Mouse (Mus musculus): ENCODE results near the gene Snrnp48.

The Snrnp48 gene

DNA sequence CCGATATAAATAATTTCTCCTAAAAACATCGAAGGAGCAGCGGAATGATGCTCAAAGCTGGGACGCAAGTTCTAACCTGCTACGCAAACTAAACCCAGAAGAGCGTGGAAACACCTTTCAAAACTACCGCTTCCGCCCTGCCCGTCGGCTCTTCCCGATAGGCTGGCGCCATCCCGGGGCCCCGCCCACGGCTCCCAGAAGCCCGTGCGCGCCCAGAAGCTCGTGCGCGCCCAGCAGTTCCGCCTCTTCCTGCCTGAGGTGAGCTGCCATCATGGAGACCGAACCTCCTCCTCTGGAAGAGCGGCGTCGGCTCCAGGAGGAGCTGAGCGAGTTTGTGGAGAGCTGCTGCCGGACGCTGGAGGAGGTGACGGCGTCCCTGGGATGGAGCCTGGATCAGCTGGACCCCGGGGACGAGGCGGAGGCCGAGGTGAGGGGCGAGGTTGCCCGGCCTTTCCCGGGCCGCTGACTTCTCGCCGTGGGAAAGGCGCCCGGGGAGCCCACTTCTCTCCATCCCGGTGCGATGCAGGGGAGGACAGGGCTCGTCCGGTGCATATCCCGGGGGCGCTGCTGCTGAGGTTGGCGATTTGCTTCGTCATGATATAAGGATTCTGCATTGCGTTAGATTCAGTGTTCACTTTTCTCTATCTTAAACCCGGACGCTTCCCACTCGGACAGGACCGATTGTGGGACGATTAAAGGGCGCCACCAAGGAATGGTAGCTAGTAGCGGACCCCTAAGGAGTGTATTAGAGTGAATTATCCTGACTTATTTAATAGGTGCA lies at the start of gene Snrnp48:
Snrnp48 (plus strand) TSS at position 237 of the 781 bp plus-strand sequence.
- peak; percentile 80 for DNase-seq (ENCODE audit: low spot score)

DNA sequence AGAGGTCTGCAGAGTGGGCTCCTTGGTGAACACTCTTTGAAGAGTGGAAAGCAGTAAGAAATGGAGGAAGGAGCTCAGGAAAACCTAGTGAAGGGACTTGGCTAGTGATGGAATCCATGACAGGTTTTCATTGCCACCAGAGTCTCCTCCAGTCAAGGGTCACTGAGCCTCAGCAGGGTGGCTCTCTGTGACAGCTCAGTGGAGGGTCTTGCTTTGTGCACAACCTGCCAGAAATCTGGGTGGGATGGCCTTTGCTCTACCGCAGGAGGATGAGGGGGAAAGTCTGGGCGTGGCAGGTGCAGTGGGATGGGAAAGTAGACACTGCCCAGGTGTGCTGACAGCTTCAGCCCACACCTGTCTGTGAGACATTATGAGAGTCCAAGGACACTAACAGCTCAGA lies 49.2 kb upstream of the Snrnp48 start:
- no peak for DNase-seq (ENCODE audit: low spot score)

DNA sequence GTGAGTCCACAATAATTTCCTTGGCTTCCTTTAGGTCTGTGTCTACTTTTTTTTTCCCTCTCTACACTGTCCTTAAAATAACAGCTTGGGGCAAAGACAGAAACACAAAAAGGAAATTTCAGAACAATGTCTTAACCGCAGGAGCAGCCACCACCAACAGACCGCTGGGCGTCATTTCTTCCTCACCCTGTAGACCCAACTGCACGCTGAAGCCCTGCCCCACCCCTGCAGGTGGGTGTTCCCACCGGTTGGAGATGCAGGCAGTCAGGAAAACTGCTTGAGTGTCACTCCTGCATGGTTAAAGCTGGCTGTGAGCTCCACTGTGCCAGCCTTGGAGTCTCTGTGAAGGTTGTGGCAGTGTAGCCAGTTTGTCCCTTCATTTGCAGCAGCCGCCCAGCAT lies 47.1 kb upstream of the Snrnp48 start:
- DNase-seq (ENCODE audit: low spot score) = no peak

DNA sequence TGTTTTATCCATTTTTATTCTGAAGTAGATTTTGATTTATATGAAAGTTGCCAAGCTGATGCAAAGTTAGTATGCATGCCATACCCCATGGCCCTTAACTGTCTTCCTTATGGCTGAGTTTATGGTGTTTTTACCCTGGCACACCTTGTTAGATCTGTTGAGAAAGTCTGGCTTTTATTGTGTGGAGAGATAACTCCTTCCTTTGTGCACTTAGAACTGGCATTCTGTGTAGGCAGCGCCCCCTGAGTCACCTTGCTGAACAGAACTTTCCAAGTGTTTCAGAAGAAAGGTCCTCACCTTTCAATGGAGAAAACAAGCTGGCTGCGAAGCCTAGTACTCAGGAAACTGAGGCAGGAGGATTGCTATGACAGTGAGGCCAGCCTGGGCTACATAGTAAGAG lies 42.7 kb upstream of the Snrnp48 start:
- no peak for DNase-seq (ENCODE audit: low spot score)

DNA sequence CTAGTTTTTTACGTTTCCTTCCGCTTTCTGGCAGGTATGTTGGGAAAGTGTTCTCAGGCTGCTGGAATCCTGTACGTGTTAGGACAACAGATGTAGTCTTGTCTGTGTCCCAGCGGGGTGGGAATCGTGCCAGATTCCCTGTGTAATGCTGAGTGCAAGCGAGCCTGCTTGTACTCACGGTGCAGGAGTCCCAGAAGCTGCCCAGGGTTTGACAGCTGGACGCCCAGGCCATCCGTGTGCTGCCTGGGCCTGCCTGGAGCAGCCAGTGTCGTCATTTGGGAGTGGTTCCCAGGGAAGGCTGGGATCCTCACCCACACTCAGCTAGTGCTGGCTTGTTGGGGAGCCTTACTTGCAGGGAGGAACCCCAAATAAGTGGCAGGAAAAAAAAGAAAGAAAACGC lies 42.1 kb upstream of the Snrnp48 start:
- DNase-seq (ENCODE audit: low spot score) = no peak

DNA sequence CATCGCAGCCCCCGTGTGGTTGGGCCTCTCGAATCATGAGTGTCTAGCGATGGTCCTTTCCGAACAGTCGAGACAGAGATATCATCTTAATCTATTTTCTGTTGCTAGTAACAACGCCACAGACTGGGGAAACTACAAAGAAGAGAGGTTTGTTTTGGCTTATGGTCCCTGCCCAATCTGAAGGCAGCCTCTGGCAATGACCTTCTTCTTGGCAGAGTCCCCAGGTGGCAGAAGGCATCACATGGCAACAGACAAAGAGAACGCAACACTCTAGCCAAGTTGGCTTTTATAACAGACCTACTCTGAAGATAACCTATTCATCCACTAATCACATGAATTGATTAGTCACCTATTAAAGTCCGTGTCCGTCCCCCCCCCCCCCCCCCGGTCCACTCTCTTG lies 39.8 kb upstream of the Snrnp48 start:
- DNase-seq (ENCODE audit: low spot score) = no peak

DNA sequence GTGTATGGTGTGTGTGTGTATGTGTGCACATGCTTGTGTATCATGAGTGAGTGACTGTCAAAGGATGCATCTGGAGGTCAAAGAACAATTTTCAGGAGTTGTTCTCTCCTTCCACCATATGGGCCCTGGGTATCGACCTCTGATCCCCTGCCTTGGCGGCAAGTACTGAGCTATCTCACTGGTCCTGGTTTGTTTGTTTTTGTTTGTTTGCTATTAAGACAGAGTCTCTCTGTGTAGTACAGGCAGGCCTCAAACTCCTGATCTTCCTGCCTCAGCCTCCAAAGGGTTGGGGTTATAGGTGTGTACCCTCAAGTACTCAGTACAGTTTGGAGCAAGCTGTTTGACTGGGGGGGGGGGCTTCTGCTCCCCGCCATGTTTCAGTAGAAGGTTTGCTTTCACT lies 37.7 kb upstream of the Snrnp48 start:
- DNase-seq (ENCODE audit: low spot score) = no peak

DNA sequence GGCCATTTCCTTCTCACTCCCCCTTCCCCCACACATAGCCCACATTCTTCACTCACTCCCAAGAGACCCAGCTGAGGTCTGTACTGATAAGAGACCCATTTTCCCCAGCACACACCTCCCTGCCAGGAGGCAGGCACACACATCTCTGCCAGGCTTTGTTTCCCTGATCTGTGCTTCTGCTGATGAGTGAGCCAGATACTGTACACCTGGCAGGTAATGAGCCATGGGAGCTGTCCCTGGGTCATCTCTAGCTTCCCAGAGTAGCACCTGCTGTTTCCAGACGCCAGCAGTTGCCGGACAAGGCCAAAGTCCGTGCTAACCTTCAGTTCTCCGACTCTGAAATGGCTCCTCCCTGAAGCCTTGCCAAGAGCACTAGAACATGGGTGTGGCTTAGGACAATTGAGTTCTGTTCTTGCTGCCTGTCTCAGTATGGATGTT lies 34.0 kb upstream of the Snrnp48 start:
- no peak for DNase-seq (ENCODE audit: low spot score)

DNA sequence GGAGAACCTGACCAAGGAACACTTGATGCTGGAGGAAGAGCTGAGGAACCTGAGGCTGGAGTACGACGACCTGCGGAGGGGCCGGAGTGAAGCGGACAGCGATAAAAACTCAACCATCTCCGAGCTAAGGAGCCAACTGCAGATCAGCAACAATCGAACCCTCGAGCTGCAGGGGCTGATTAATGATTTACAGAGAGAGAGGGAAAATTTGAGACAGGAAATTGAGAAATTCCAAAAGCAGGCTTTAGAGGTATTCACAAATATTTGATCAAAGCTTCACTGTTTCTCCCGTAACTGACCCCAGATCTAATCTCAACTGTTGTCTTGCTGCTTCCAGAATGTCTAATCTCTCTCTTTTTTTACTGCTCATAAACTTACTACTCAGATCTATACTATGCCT lies 11.3 kb upstream of the Snrnp48 start:
- DNase-seq (ENCODE audit: low spot score) = no peak

DNA sequence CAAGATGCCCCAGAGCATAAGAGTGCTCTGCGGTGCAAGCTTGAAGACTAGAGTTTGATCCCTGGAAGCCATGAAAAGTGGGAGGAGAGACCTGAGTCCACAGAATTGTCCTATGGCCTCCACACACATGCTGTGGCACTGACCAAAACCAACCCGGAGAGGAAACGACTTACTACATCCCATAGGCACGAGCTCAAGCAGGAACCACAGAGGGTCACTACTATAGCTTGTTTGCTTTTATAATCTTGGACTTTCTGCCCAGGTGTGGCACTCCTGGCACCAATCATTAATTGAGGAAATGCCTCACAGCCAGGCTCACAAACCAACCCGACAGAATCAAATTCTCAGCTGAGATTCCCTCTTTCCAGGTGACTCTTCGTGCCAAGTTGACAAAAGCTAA lies 3.3 kb upstream of the Snrnp48 start:
- DNase-seq (ENCODE audit: low spot score) = no peak

DNA sequence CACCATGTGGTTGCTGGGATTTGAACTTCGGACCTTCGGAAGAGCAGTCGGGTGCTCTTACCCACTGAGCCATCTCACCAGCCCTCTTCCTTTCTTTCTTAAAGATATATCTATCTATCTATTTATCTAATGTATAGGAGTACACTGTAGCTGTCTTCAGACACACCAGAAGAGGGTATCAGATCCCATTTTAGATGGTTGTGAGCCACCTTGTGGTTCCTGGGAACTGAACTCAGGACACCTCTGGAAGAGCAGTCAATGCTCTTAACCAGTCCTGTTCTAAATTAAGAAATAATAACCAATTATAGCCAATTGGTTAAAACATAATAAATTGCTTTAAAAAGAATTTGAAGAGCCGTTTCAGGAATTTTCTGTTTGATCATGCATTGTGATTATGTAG lies 567 bp upstream of the Snrnp48 start:
- no peak for DNase-seq (ENCODE audit: low spot score)

DNA sequence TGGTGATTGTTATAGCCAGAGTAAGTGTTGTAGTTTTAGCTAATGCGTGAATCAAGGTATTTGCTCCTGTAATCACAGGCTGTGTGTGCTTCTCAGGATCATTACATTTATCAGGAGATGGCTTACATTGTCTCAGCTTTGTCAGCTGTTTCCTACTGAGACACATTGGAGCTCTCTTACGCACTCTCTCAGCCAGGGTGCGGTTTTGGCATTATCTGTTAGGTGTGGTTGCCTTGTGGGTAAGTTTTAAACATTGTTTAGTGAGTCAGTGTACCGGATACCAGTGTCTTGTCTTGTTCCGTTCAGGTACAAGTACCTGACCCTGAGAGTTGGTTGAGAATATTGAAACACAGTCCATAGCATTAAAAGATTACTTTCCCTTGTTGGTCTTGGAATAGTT lies 6.4 kb downstream of the Snrnp48 start:
- DNase-seq (ENCODE audit: low spot score) = no peak

DNA sequence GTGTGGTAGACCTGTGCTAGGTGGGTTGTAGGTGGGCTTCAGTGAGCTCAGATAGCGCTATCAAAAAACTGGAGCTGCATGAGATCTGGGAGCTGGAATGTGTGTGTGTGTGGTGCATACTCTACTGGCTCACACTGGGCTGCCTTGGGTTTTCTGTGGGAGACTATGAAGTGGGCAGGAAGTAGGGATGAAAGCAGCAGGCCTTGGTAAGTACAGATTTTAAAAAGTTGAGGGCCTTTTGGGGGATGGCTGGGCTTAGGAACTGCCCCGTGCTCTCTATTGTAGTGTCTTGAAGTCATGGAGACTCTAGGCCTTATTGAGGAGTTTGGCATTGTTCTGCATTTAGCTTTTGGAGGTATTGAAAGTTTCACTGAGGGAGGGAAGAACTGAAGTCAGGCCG lies 13.9 kb downstream of the Snrnp48 start:
- DNase-seq (ENCODE audit: low spot score) = no peak

DNA sequence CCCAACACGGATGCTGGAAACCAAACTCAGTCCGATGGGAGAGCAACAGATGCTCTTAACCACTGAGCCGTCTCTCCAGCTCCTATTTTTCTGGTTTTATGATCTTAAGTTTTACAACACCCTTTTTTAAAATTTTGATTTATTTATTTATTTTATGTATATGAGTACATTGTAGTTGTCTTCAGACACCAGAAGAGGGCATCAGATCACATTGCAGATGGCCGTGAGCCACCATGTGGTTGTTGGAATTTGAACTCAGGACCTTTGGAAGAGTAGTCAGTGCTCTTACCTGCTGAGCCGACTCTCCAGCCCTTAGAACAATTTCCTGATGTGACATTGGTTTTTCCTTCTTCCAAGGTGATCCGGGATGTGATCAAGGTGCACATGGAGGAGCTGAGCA lies 15.6 kb downstream of the Snrnp48 start:
- no peak for DNase-seq (ENCODE audit: low spot score)

DNA sequence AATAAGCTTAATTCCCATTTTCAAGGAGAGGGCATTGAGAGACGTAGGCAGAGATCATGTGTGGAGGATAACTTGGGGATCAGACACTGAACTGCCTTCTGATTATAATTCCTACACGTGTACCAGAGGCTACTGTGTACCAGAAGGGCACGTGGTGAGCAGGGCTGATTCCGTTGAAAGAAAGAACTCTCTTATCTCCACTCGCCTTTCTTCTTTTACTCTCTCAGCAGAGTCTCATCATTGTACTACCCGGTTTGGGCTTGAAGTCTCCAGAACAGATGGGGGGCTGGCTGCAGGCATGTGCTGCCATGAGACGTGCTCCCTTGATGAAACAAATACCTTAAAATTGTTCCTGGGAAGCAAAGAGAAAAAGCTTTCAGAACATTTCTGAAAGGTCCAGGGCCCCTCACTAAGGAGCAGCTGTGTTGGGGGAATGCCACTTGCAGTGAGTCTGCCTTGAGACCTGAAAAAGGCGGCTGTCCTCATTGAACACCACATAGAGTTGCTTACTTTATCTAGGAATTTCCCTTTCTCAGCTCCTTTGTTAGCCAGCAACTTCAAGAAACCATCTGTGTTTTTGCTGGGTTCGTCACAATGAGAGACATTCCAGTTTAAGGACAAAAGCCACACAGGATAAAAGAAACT lies 25.6 kb downstream of the Snrnp48 start:
- DNase-seq (ENCODE audit: low spot score) = no peak

DNA sequence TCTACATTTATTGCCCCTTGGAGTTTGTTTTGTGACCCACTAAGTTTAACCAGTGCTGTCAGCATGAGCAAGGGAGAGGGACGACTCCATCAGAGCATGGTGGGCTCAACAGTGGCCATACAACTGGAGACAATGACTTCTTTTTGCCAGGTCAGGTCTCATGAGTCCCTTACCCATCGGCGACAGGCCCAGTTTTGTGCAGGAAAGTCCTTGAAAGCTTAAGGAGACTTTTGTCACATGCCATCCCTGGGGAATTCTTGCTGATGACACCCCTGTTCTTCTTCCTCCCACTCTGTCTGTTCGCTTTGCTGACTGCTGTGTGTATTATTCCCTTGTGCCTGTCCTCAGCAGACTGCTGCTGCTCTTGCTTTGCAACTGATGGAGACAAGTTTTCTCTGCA lies 27.7 kb downstream of the Snrnp48 start:
- DNase-seq (ENCODE audit: low spot score) = no peak

DNA sequence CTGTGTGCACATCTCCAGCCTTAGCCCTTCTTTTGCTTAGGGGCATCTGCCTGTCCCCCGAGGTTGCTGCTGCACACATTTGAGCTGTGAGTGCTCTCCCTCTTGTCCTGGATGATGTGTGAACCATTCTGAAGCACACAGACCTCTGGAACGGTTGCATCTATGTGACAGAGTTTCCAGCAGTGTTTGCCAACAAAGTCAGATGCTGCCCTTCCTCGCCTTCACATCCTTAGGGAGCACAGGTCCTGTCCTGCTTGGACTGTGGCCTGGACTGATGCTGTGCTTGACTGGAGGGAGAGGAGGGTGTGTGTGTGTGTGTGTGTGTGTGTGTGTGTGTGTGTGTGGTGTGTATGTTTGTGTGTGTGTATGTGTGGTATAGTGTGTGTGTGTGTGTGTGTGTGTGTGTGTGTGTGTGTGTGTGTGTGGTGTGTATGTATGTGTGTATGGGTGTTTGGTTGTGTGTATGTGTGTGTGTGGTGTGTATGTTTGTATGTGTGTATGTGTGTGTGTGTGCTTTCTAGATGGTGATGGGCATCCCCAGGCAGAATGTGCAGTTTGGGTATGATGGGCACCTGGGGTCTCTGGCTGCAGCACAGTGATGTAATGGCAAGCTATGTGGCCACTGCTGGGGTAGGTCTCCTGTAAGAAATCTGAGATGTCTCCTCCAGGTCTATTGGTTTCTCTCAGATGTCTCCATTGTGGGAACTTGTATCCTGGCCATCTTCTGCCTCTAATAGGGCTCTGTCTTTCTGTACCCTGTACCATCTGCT lies 28.3 kb downstream of the Snrnp48 start:
- no peak for DNase-seq (ENCODE audit: low spot score)

DNA sequence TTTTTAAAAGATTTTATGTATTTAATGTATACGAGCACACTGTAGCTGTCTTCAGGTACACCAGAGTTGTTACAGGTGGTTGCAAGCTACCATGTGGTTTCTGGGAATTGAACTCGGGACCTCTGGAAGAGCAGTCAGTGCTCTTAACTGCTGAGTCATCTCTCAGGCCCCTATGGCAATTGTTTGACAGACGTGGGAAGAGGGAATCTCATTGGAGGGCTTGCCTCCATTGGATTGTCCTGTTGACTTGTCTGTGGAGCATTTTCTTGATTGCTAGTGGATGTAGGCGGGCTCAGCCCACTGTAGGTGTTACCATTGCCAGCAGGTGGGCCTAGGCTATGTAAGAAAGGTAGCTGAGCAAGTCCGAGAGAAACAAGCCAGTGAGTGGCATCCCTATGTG lies 29.9 kb downstream of the Snrnp48 start:
- DNase-seq (ENCODE audit: low spot score) = no peak

DNA sequence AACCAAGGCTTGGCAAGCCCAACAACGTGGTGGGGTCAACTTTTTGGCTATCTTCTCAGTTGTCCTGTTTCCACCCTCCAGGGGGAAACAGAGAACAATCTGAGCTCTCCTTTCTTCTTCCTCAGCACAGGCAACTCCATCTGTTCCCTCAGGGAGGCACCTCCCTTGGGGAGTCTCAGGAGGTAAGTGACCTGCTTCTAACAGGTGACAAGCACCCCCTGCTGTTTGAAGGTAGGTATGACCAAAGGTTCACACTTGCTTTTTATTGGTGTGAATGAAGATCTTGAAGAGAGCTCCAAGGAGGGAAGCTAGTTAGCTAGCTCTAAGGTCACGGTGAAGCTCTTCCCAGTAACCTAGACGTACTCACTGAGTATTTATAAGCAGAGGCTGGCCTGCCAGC lies 30.6 kb downstream of the Snrnp48 start:
- no peak for DNase-seq (ENCODE audit: low spot score)

DNA sequence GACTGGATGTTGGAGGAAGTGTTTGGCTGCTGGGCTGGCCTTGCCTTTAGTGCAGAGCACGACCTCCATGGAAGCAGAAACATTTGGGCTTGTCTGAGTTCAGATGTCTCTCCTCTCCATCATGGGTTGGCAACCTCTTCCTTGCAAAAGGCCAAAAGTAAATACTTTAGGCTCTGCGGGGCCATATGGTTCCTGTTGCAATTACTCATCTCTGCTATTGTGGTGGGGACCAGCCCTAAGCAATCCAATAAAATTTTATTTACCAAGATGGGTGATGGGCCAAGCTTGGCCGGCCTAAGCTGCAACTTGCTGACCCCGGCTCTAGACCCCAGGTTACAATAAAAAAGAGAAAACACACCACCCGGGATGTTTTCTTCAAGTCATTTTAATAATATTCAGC lies 43.4 kb downstream of the Snrnp48 start:
- DNase-seq (ENCODE audit: low spot score) = no peak

DNA sequence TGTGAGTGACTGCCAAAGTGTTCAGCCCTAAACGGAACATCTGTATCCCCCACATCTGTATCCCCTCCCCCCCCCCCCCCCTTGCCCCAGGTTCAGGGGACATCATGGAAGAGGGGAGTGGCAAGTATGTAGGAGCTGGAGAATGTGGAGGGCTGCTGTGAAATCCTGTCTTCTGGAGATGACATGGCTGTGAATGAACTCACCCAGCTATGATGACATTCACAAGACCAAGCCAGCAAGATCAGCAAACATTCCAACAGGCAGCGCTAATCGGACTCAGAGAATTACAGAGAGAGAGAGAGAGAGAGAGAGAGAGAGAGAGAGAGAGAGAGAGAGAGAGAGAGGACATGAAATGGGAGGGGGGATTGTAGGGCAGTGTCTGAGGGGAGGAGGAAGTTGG lies 46.5 kb downstream of the Snrnp48 start:
- DNase-seq (ENCODE audit: low spot score) = no peak

DNA sequence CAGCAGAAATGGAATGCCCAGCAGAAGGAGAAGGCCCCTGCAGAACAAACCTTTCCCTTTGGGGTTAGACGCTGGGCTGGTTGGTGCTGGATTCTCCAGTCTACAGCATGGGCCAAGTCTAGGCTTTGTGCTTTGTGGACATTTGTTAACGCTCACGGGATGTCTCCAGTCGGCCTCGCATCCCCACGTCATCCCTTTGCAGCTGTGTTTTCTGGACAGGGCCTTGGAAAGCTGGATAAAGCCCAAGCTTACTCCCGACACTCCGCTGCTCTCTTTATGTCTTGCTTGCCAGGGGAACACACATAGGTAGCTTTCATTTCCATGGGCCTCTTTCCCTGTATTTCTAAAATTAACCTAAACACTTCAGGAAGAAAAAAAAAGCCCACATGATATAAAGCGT lies 49.0 kb downstream of the Snrnp48 start:
- DNase-seq (ENCODE audit: low spot score) = peak; percentile 35

DNA sequence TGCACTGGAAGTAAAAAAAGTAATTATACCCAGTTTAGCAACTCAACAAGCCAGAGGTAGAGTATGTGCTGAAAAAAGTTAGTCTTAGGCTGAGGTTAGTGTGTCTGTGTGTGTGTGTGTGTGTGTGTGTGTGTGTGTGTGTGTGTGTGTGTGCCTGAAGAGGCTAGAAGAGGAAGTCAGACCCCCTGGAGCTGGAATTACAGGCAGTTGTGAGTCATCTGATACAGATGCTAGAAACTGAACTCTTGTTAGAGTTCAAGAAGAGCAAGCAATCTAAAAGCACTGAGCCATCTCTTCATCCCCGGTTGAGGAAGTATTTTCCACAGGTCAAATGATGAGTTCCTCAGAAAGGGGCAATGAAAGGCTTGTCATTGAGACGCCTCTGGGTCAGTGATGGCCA lies 54.2 kb downstream of the Snrnp48 start:
- no peak for DNase-seq (ENCODE audit: low spot score)
